Mouse (Mus musculus) cerebellum, adult 8-10 months (tissue): ENCODE data around the gene Chmp4b.

Source experiments
- DNase-seq: peaks from one replicate; pipeline ENCODE4 v3.0.0; 2022

The Chmp4b gene

DNA sequence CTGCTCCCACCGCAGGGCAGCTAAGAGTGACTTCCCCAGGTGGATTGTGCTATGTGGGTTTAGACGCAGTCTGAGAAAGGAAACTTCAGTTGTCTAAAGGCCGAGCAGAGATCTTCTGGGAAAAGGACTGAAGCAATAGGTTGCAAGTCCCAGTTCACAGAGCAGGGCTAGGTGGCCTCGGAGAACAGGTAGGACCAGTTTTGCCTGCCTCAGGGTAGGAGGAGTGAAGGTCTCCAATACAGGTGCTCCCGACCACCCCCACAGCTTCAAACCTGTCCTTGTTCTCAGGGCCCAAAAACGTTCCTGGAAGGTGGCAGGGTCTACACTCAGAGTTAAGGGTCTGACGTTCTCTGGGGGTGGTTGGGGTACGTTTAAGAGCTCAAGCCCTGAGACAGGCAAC lies at the start of gene Chmp4b:
Chmp4b (plus strand) TSS at position 343 of the 400 bp plus-strand sequence.
- DNase-seq = no peak

GRCm38 (mm10) chr2:154603007-154603637 lies 48.4 kb upstream of the Chmp4b start:
- DNase-seq = no peak

GRCm38 (mm10) chr2:154603638-154604153 lies 47.8 kb upstream of the Chmp4b start, which contains the start of gene Pxmp4:
Gene Pxmp4 (minus strand): TSS chr2:154603708.
- peak; percentile 99 for DNase-seq

DNA sequence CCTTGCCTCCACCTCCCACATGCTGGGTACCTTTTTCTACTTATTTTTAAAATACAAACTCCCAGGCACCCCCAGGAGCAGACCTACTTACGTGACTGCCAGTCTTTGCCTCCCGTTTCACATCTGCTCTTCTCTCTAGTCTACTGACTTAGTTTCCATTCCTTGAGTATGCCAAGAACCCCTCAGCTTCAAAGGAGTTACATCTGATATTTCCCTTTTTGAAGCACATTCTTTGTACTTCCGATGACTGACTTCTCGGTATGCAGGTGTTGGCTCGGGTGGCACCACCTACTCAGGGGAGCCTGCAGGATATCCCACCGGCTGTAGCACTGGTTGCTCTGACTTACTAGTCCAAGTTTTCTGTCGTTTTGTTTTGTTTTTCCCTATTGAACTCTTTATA lies 47.3 kb upstream of the Chmp4b start:
- DNase-seq = no peak

DNA sequence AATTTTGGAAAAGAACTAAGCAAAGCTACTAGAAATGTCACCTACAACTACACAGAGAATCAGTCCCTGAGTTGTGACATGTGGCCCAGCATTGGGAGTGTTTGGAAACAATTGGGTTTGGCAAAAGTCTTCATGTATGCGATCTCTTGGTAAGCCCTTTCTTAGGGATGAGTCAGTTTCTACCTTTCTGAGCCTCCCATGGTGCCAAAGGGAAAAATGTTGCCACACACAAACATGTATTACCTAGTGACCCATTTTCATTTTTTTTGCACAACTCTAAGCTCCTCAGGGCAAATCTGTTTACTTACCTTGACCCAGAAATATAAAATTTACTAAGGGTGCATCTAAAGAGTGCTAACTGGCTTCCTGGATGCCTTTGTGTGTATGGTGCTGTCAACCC lies 44.5 kb upstream of the Chmp4b start:
- no peak for DNase-seq

- no peak for DNase-seq
These were observed 42.3 kb upstream of the Chmp4b start for GRCm38 (mm10) chr2:154609050-154609767.

GRCm38 (mm10) chr2:154613118-154614115 lies 38.1 kb upstream of the Chmp4b start, which contains the start of the genes Zfp341 and 4930519P11Rik:
Gene Zfp341 (plus strand): TSS chr2:154613297.
Gene 4930519P11Rik (minus strand): TSS chr2:154613437.
- DNase-seq = peak; percentile 88

DNA sequence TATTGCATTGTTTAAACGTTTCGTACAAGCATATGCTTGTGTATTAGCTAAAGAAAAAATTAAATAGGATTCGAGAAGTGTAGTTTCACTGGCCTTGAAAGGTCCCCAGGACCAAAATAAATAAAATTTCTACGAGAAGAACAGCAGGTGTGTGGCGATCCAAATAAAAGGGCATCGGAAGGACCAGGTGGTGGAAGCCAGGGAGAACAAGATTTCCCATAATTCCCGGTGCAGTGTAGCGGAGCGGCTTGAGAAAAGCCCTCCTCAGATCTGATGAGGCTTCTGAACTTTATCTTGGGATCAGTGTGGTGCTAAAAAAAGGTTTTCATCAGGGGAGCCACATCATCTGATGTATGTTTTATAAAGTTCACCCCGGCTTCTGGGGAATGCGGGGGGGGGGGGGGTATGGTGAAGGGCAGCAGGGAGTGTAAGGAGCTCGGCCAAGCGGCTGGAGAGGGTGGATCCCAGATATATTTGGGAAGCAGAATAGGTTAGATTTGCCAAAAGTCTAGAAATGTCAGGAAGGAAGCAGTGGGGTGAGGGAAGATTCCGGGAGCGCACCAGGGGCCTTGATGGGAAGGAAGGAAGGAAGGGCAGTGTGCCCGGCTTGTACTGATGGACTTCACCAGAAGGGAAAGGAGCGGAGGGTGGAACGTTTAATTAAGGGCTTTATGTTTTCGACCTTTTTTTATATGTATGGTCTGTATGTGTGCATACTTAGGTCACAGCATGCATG lies 36.5 kb upstream of the Chmp4b start:
- peak; percentile 52 for DNase-seq

DNA sequence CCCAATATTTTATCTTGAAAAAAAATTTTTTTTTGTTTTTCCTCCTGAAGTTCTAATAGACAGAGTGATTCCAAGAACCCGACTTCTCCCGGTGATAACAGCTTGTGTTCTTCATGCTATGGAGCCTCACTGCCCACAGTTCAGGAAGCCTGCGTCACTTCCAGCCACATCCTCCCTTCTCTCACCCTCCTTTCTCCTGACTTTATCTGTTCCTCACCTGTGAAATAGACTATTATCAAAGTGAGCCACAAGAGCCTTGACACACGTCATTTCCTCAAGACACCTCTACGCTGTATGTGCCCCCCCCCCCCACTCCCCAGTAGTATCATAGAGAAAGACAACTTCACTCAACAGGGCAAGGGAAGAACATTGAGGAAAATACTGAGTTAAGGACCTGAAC lies 35.8 kb upstream of the Chmp4b start:
- DNase-seq = no peak

DNA sequence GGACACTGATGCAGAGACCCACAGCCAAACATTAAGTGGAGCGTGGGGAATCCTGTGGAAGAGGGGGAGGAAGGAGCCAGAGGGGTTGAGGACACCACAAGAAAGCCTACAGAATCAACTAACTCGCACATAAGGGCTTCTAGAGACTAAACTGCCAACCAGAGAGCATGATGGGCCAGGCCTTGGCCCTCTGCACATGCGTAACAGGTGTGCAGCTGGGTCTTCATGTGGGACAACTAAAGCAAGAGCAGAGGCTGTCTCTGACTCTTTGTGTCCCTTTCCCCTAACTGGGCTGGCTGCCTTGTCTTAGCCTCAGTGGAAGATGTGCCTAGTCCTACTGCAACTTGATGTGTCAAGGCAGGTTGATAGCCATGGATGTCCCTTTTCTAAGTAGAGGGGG lies 34.4 kb upstream of the Chmp4b start:
- no peak for DNase-seq

DNA sequence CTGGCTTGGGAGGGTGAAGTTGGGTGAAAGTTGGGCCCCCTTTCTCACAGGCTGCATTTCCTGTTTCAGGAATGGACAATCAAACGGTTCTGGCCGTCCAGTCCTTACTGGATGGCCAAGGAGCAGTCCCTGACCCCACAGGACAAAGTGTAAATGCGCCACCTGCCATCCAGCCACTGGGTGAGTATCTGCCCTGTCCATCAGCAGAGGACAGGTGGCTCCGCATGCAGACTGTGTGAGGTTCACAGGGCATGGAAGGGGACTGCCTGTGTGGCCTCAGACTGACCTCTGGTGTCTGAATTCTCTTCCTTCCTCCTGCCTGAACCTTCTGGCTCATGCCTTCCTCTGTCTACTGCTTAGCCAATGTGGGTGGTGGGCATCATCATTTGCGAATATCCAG lies 29.8 kb upstream of the Chmp4b start:
- DNase-seq = no peak

- no peak for DNase-seq
These were observed 27.4 kb upstream of the Chmp4b start for GRCm38 (mm10) chr2:154624137-154624536.

GRCm38 (mm10) chr2:154630531-154630930 lies 21.0 kb upstream of the Chmp4b start:
- no peak for DNase-seq

DNA sequence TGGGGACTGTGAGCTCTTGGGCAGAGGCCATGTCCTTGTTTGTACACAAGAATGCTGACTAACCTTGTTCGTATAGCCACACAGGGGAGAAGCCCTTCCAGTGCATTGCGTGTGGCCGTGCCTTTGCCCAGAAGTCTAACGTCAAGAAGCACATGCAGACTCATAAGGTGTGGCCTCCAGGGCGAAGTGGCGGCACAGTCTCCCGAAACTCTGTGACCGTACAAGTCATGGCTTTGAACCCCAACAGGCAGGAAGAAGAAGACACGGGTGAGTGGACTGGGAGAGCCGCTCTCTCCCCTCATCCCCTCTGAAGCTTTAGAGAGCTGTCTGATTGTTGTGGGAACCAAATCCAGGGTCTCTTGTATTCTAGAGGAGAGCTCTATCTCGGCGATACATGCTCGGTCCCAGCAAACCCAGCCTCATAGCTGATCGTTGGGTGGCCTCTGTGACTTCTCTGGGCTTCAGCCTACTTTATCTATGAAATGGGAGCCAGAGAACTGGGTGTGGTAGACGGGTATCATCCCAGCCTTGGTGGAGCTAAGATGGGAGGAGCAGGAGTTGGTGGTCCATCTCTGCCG lies 19.2 kb upstream of the Chmp4b start:
- no peak for DNase-seq

DNA sequence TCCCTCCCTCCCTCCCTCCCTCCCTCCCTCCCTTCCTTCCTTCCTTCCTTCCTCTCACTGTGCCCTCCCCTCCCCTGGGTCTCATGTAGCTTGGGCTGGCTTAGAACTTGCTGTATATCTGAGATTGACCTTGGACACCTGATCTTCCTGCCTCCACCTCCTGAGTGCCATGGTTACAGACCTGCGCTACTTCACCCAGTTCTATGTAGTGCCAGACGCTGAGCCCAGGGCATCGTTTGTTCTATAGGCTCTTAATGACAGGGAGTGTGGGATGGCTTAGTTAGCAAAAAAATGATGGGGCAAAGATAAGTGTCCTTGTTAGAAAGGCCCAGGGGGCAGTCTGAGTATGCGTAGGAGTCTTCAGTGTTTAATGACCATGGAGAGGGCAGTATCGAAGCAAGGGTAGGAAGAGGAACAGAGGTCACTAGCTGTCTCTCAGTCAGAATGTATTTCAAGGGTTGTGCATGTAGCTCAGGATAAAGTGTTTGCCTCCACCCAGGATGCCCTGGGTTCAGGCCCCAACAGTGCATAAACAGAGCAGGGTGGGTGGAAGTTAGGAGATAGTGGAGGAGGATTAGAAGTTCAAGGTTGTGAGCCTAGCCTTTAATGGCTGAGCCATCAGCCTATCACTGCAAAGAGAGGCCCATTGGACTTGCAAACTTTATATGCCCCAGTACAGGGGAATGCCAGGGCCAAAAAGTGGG lies 18.3 kb upstream of the Chmp4b start:
- DNase-seq = no peak

DNA sequence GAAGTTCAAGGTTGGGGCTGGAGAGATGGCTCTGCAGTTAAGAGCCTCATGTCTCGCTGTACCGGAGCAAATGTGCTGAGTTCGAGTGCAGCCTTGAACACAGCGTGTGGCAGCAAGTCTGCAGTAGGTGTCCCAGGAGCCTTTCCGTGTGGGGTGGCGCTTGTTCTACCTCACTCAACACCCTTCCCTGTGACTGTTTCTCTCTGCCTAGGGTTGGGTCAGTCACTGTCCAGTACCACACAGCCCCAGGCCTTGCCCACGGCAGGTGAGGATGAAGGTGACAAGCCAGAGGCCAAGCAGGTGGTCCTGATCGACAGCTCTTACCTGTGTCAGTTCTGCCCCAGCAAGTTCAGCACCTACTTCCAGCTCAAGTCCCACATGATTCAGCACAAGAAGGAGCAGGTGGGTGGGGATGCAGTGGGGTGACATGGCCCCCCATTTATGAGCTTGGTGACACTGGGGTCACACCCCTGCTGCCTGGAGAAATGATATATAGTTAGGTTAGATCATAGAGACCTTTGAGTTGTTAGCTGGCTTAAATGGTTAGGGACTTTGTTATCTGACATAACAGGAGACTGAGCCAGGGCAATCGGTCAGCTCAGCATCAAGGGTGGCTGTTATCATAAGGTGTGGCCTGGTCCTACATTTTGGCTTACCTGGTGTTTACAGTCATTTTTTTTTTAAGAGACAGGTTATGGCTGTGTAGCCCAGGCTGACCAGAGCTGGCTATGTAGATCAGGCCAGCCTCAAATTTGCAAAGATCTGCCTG lies 17.4 kb upstream of the Chmp4b start:
- no peak for DNase-seq

DNA sequence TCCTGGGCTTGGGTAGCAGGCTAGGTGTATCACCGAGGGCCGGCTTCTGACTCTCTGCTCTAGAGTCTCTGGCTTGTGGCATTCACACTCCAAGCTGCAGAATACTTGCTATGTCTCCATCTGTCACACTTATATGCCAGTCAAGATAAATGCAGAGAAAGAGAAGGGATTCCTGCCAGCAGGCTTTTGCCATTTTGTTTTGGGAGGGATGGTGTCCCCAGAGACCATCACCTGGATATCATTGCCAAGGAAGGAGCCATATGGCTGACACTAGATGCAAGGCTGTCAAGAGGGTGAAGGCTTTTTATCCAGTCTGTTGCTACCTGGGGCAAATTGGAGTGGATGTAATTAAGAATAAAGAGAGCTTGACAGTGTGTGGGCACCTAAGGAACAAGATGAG lies 15.7 kb upstream of the Chmp4b start:
- DNase-seq = no peak

DNA sequence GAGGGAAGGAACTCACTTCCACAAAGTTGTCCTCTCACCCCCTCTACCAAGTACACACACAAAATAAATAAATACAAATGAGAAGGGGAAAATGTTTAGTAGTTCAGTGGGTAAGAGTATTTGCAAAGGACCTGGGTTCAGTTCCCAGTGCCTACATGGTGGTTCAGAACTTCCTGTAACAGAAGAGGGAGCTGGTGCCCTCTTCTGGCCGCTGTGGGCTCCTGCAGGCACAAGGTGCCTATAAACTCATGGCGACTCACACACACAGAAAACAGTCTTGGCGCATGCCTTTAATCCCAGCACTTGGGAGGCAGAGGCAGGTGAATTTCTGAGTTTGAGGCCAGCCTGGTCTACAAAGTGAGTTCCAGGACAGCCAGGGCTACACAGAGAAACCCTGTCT lies 13.0 kb upstream of the Chmp4b start:
- no peak for DNase-seq

GRCm38 (mm10) chr2:154639115-154639514 lies 12.4 kb upstream of the Chmp4b start:
- DNase-seq = no peak

DNA sequence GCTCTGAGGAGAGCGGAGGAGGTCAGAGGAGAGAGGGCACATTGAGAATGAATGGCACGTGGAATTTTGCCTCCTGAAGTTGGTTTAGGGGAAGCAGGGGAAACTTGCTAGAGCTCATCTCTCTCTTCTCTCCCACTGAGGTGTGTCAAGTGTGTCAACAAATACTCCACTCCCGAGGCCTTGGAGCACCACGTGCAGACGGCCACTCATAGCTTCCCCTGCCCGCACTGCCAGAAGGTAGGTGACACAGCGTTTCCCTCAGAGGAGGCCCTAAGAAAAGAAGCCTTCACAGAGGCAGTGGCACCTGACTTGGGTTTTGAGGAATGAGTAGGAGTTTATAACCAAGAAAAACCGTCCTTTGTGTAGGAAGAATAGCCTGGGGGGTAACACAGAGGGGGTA lies 10.3 kb upstream of the Chmp4b start:
- no peak for DNase-seq
